Mouse (Mus musculus): ENCODE results near the gene Rhcg. TPM values are rescaled to one million over a fixed set of nuclear protein-coding genes. Genes with fewer than 3 reads are reported as not detected.

The Rhcg gene
- polyA plus RNA-seq, 1 experiment from 2014 or later = 0.97 TPM

DNA sequence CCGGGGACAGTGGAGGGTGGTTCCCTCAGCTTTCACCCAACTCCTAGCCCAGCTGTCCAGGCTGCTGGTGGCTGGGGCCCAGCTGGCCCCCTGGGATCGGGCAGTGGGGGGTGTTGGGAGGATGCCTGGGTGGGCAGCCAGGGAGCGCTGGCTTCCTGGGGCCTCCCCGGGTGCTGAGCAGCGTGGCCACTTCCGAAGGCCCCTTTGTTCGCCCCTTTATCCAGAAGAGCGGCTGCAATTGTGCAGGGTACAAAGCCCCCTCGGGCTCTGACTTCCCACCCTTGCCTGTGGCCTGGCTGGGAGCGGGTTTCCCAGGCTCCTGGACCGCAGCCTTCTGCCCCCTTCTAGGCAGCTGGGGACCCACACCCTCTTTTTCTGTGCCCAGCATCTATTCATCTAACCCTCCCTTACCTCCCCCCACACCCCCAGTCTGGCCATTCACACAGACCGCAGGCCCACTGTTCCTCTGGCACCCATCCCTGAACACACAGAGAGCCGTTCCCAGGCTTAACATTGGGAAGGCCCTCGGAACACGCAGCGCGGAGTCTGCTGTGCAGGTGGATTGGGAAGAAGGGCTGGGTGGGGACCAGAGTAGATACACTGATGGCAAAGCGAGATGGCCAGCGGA is 45.2 kb downstream of the Rhcg start:
- no peak overlapping the region for H3K4me3 ChIP-seq (ENCODE audit: low read depth, low read length)
- DNase-seq (ENCODE audit: low spot score) = peak; percentile 46
- H3K27ac ChIP-seq (ENCODE audit: low read depth, low read length) = peak overlapping the region; percentile 79
- H3K4me2 ChIP-seq (ENCODE audit: low read depth) = no peak overlapping the region
- peak; percentile 71 for ATAC-seq (ENCODE audit: insufficient read depth, low FRiP score, low TSS enrichment)
- H3K4me1 ChIP-seq (ENCODE audit: control insufficient read depth, insufficient read depth, low read length) = peaks cover 7% of the 10 kb centered on the region
- no peak overlapping the region for H3K9ac ChIP-seq (ENCODE audit: low read length)
- no peaks in the 10 kb centered on the region for H3K36me3 ChIP-seq (ENCODE audit: control insufficient read depth, insufficient read depth, low read length)
- no peaks in the 10 kb centered on the region; the same call in 1 of the 2 replicates for H3K27me3 ChIP-seq (ENCODE audit: control insufficient read depth, insufficient read depth, low read length)
- H3K9me3 ChIP-seq (ENCODE audit: control insufficient read depth, low read length) = no peaks in the 10 kb centered on the region
- 49% methylated on average over 13 of the region's 19 CpGs for WGBS

DNA sequence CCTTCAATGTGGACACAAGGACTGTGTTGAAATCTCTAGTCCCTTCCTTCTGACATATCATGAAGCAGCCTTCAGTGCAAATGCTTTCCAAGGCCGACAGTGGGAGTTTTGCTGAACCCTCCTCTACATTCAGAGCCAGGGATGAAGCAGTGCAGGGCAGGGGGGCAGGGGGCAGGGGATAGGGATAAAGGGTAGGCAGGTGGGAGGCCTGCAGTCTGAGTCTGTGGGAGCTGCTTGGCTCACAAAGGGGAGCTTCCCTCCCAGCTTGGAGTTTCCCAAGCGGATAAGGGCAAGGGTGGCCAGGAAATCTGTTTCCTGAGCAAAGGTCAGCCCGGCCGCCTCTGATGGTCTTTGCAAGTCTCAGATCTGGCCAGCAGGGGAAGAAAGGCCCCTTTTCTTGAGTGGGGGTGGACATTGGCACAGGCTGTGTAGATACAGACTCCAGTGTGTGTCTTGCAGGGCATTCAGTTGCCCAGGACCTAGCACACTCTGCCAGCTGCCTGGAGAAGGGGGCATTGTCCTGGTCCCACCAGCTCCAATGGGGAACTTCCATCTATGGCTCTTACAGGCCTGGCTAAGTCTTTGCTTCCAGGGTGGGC is 48.4 kb downstream of the Rhcg start:
- Histone ChIP-seq H3K36me3 (ENCODE audit: control insufficient read depth, insufficient read depth, low read length) (no peaks in the 10 kb centered on the region), H3K27ac (ENCODE audit: low read depth, low read length) (no peak overlapping the region), H3K27me3 (ENCODE audit: control insufficient read depth, insufficient read depth, low read length) (no peaks in the 10 kb centered on the region), H3K9me3 (ENCODE audit: control insufficient read depth, low read length) (no peaks in the 10 kb centered on the region), H3K4me1 (ENCODE audit: control insufficient read depth, insufficient read depth, low read length) (peaks cover 4% of the 10 kb centered on the region), H3K4me3 (ENCODE audit: low read depth, low read length) (no peak overlapping the region), H3K9ac (ENCODE audit: low read length) (peak overlapping the region; percentile 6; the same call in 1 of the 2 replicates), H3K4me2 (ENCODE audit: low read depth) (no peak overlapping the region)
- DNase-seq (ENCODE audit: low spot score) = no peak
- no peak for ATAC-seq (ENCODE audit: insufficient read depth, low FRiP score, low TSS enrichment)
- WGBS = 46% methylated on average over 4 of the region's 4 CpGs

DNA sequence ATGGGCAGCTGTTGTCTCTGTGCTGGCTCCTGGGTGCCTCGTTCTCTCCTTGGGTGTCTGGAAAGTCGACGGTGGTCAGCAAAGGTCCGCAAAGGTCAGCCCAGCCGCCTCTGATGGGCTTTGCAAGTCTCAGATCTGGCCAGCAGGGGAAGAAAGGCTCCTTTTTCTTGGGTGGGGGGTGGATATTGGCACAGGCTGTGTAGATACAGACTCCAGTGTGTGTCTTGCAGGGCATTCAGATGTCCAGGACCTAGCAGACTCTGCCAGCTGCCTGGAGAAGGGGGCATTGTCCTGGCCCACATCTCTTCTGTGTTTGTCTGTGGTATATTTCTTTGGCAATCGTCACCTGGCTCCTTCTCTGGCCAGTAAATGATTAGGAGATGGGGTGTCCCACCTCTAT is 49.2 kb downstream of the Rhcg start:
- Histone ChIP-seq H3K9me3 (ENCODE audit: control insufficient read depth, low read length) (no peaks in the 10 kb centered on the region), H3K4me1 (ENCODE audit: control insufficient read depth, insufficient read depth, low read length) (peaks cover 4% of the 10 kb centered on the region), H3K9ac (ENCODE audit: low read length) (no peak overlapping the region), H3K4me2 (ENCODE audit: low read depth) (no peak overlapping the region), H3K4me3 (ENCODE audit: low read depth, low read length) (no peak overlapping the region), H3K27ac (ENCODE audit: low read depth, low read length) (no peak overlapping the region), H3K27me3 (ENCODE audit: control insufficient read depth, insufficient read depth, low read length) (no peaks in the 10 kb centered on the region), H3K36me3 (ENCODE audit: control insufficient read depth, insufficient read depth, low read length) (no peaks in the 10 kb centered on the region)
- WGBS = 69% methylated on average over 6 of the region's 6 CpGs
- DNase-seq (ENCODE audit: low spot score) = no peak
- no peak for ATAC-seq (ENCODE audit: insufficient read depth, low FRiP score, low TSS enrichment)

DNA sequence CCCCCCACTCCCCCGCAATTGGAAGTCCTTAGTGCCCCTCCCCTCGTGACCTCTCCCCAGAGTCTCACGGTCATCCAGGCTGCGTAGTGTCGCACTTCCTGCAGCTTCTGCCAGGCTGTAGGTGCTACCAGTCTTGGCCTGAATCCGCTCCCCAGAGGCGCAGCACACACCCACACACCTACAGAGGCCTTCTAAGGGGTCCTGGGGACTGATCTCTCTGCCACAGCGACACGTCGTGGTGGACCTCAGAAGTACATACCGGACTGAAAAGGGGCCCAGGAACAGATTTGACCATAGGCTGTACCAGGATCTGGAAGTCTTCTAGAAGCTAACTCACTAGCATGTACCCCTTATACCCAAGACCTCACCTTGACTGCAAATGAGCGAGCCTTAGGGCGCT is 53.8 kb downstream of the Rhcg start:
- Histone ChIP-seq H3K27ac (ENCODE audit: low read depth, low read length) (no peak overlapping the region), H3K4me2 (ENCODE audit: low read depth) (no peak overlapping the region), H3K27me3 (ENCODE audit: control insufficient read depth, insufficient read depth, low read length) (no peaks in the 10 kb centered on the region), H3K4me1 (ENCODE audit: control insufficient read depth, insufficient read depth, low read length) (no peaks in the 10 kb centered on the region), H3K4me3 (ENCODE audit: low read depth, low read length) (no peak overlapping the region), H3K9ac (ENCODE audit: low read length) (no peak overlapping the region), H3K36me3 (ENCODE audit: control insufficient read depth, insufficient read depth, low read length) (no peaks in the 10 kb centered on the region), H3K9me3 (ENCODE audit: control insufficient read depth, low read length) (no peaks in the 10 kb centered on the region)
- ATAC-seq (ENCODE audit: insufficient read depth, low FRiP score, low TSS enrichment) = peak; percentile 48
- peak; percentile 71 for DNase-seq (ENCODE audit: low spot score)
- 24% methylated on average over 13 of the region's 13 CpGs for WGBS

DNA sequence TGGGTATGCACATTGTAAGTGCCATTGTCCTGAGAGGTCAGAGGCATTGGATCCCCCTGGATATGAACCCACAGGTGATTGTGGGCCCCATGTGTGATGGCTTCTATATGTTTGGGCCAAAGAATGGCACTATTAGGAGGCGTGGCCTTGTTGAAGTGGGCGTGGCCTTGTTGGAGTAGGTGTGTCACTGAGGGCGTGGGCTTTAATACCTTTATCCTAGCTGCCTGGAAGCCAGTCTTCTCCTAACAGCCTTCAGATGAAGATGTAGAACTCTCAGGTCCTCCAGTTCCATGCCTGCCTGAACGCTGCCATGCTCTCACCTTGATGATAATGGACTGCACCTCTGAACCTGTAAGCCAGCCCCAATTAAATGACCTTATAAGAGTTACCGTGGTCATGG is 55.1 kb downstream of the Rhcg start:
- Histone ChIP-seq H3K27me3 (ENCODE audit: control insufficient read depth, insufficient read depth, low read length) (peaks cover 3% of the 10 kb centered on the region), H3K9ac (ENCODE audit: low read length) (no peak overlapping the region), H3K36me3 (ENCODE audit: control insufficient read depth, insufficient read depth, low read length) (no peaks in the 10 kb centered on the region), H3K4me1 (ENCODE audit: control insufficient read depth, insufficient read depth, low read length) (peaks cover 5% of the 10 kb centered on the region), H3K4me3 (ENCODE audit: low read depth, low read length) (no peak overlapping the region), H3K4me2 (ENCODE audit: low read depth) (no peak overlapping the region), H3K9me3 (ENCODE audit: control insufficient read depth, low read length) (no peaks in the 10 kb centered on the region), H3K27ac (ENCODE audit: low read depth, low read length) (no peak overlapping the region)
- no peak for ATAC-seq (ENCODE audit: insufficient read depth, low FRiP score, low TSS enrichment)
- WGBS = 63% methylated on average over 5 of the region's 5 CpGs
- no peak for DNase-seq (ENCODE audit: low spot score)

DNA sequence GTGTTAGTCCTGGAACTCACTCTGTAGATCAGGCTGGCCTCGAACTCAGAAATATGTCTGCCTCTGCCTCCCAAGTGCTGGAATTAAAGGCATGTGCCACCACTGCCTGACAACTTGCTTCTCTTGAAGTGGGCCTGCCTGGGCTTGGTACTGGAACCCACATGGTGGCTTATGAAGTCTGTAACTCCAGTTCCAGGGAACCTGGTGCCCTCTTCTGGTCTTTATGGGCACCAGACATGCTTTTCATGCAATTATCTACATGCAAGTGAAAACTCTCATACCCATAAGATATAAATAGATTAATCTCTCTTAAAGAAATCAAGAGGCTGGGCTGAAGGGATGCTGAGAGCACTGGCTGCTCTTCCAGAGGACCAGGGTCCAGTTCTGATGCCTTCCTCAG is 58.8 kb downstream of the Rhcg start:
- H3K27ac ChIP-seq (ENCODE audit: low read depth, low read length) = no peak overlapping the region
- H3K9ac ChIP-seq (ENCODE audit: low read length) = no peak overlapping the region
- no peaks in the 10 kb centered on the region for H3K9me3 ChIP-seq (ENCODE audit: control insufficient read depth, low read length)
- DNase-seq (ENCODE audit: low spot score) = no peak
- no peak overlapping the region for H3K4me3 ChIP-seq (ENCODE audit: low read depth, low read length)
- ATAC-seq (ENCODE audit: insufficient read depth, low FRiP score, low TSS enrichment) = no peak
- WGBS = 79% methylated on average over 1 of the region's 1 CpGs
- H3K27me3 ChIP-seq (ENCODE audit: control insufficient read depth, insufficient read depth, low read length) = peaks cover 39% of the 10 kb centered on the region
- H3K36me3 ChIP-seq (ENCODE audit: control insufficient read depth, insufficient read depth, low read length) = no peaks in the 10 kb centered on the region
- peaks cover 10% of the 10 kb centered on the region for H3K4me1 ChIP-seq (ENCODE audit: control insufficient read depth, insufficient read depth, low read length)
- H3K4me2 ChIP-seq (ENCODE audit: low read depth) = no peak overlapping the region

DNA sequence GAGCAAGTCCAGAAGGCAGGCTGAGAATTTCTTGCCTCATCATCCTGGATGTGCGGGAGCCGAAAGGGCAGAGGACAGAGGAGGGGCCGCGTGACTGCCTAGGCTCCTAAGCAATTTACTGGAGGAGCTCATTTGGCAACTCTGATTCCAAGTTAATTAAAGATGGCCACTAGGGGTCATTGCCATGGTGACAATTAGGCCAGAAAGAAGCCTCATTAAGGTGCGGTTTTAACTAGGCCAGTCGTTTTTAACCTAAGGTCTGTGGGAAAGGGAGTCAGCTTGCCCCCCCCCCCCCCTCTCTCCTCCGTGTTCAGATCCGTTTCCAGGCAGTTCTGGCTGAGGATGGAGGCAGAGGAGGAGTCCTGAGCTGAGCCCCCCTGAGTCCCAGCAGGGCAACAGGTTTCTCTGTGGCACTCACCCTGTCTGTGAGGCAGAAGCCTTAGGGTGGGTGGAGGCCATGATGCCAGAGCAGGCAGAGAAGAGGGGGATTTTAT is 59.7 kb downstream of the Rhcg start:
- 4% methylated on average over 8 of the region's 8 CpGs for WGBS
- DNase-seq (ENCODE audit: low spot score) = peak; percentile 11
- no peak overlapping the region for H3K4me2 ChIP-seq (ENCODE audit: low read depth)

DNA sequence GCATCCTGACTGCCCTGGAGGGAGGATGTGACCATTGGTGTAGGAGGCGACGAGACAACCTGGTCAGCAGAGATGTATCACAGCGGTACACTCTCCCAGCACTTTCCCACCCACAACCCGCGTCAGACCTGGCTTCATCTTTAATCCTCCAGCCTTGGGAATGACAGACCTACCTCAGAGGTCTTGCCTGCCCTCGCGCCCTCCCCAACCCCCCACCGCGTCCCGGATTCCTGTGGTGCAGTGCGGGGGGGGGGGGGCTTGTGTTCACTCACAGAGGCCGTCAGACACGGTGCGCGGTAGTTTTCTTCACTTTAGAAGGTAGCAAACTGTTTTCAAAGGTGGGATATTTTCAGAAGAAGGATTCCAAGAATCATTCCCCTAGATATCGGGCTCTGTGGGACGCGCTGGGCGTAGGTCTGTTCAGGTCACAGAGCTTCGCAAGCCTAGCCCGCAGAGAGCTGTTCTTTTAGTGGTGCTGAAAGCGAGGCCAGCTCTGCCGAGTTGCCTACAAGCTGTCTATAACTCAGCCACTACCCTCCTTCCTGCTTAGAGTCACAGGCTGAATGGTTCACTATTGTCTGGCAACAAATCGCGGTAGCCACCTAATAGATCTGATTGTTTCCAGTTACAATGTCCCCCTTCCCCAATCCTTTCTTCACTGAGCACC is 62.0 kb downstream of the Rhcg start:
- peaks cover 10% of the 10 kb centered on the region for H3K4me1 ChIP-seq (ENCODE audit: control insufficient read depth, insufficient read depth, low read length)
- WGBS = 4% methylated on average over 19 of the region's 25 CpGs
- H3K9me3 ChIP-seq (ENCODE audit: control insufficient read depth, low read length) = no peaks in the 10 kb centered on the region
- H3K27ac ChIP-seq (ENCODE audit: low read depth, low read length) = no peak overlapping the region
- ATAC-seq (ENCODE audit: insufficient read depth, low FRiP score, low TSS enrichment) = no peak
- H3K27me3 ChIP-seq (ENCODE audit: control insufficient read depth, insufficient read depth, low read length) = peaks cover 54% of the 10 kb centered on the region
- H3K36me3 ChIP-seq (ENCODE audit: control insufficient read depth, insufficient read depth, low read length) = no peaks in the 10 kb centered on the region
- H3K4me3 ChIP-seq (ENCODE audit: low read depth, low read length) = no peak overlapping the region
- peak; percentile 74 for DNase-seq (ENCODE audit: low spot score)
- no peak overlapping the region for H3K9ac ChIP-seq (ENCODE audit: low read length)
- H3K4me2 ChIP-seq (ENCODE audit: low read depth) = no peak overlapping the region

More for the DNA sequence above, 59.7 kb downstream of the Rhcg start:
- Histone ChIP-seq H3K9ac (ENCODE audit: low read length) (no peak overlapping the region), H3K4me1 (ENCODE audit: control insufficient read depth, insufficient read depth, low read length) (peaks cover 10% of the 10 kb centered on the region), H3K4me3 (ENCODE audit: low read depth, low read length) (no peak overlapping the region), H3K36me3 (ENCODE audit: control insufficient read depth, insufficient read depth, low read length) (no peaks in the 10 kb centered on the region), H3K27ac (ENCODE audit: low read depth, low read length) (no peak overlapping the region), H3K9me3 (ENCODE audit: control insufficient read depth, low read length) (no peaks in the 10 kb centered on the region), H3K27me3 (ENCODE audit: control insufficient read depth, insufficient read depth, low read length) (peaks cover 49% of the 10 kb centered on the region)
- ATAC-seq (ENCODE audit: insufficient read depth, low FRiP score, low TSS enrichment) = no peak
